Mouse (Mus musculus): Measurements from ENCODE around the gene Pak1.

The Pak1 gene

GRCm38 (mm10) chr7:97850331-97850730 lies 62.0 kb downstream of the Pak1 start:
- DNase-seq (ENCODE audit: low read depth): no peak

- DNase-seq (ENCODE audit: low read depth): no peak
These were observed 75.2 kb downstream of the Pak1 start for GRCm38 (mm10) chr7:97863512-97863911.

GRCm38 (mm10) chr7:97864531-97864930 lies 76.2 kb downstream of the Pak1 start:
- DNase-seq (ENCODE audit: low read depth): no peak

GRCm38 (mm10) chr7:97867866-97868265 lies 79.5 kb downstream of the Pak1 start:
- no peak for DNase-seq (ENCODE audit: low read depth)

GRCm38 (mm10) chr7:97868766-97869165 lies 80.4 kb downstream of the Pak1 start:
- no peak for DNase-seq (ENCODE audit: low read depth)

GRCm38 (mm10) chr7:97872396-97872795 lies 84.1 kb downstream of the Pak1 start:
- DNase-seq (ENCODE audit: low read depth): no peak

- DNase-seq (ENCODE audit: low read depth): no peak
These were observed 85.0 kb downstream of the Pak1 start for GRCm38 (mm10) chr7:97873317-97873716.

GRCm38 (mm10) chr7:97877846-97878538 lies 89.7 kb downstream of the Pak1 start:
- DNase-seq (ENCODE audit: low read depth): peak; percentile 47

GRCm38 (mm10) chr7:97911646-97912045 lies 123.3 kb downstream of the Pak1 start:
- no peak for DNase-seq (ENCODE audit: low read depth)

- no peak for DNase-seq (ENCODE audit: low read depth)
These were observed 126.6 kb downstream of the Pak1 start for GRCm38 (mm10) chr7:97914833-97915516.

GRCm38 (mm10) chr7:97919742-97920141 lies 131.4 kb downstream of the Pak1 start, which contains the start of gene Gdpd4:
Gene Gdpd4 (plus strand): TSS chr7:97919955.
- DNase-seq (ENCODE audit: low read depth): no peak

- no peak for DNase-seq (ENCODE audit: low read depth)
These were observed 137.5 kb downstream of the Pak1 start for GRCm38 (mm10) chr7:97925819-97926218.

- no peak for DNase-seq (ENCODE audit: low read depth)
These were observed 138.6 kb downstream of the Pak1 start for GRCm38 (mm10) chr7:97926978-97927377.

- peak; percentile 7 for DNase-seq (ENCODE audit: low read depth)
These were observed 156.1 kb downstream of the Pak1 start for GRCm38 (mm10) chr7:97944485-97944884.

All from induced T-regulatory cell, adult 2 months (primary cell).